Mouse (Mus musculus) embryo, embryonic 9.5 days (tissue): ENCODE measurements around the gene Tceal7.
"Not testable (repeated sequence)": the region's sequence is repeated elsewhere in the genome, so short reads cannot be mapped to it uniquely, and the experiment has no call there.

Experiments
- DNase-seq: peaks from one replicate; pipeline ENCODE4 v3.0.0-alpha.2; 2017; ENCODE audit errors: extremely low spot score

Gene Tceal7

GRCm38 (mm10) chrX:136214729-136215677 lies at the start of gene Tceal7, which contains the start of gene Bex1:
Gene Tceal7, plus strand, starts transcription at chrX:136214779.
Gene Bex1, minus strand, starts transcription at chrX:136215513.
- DNase-seq = not testable (repeated sequence)

DNA sequence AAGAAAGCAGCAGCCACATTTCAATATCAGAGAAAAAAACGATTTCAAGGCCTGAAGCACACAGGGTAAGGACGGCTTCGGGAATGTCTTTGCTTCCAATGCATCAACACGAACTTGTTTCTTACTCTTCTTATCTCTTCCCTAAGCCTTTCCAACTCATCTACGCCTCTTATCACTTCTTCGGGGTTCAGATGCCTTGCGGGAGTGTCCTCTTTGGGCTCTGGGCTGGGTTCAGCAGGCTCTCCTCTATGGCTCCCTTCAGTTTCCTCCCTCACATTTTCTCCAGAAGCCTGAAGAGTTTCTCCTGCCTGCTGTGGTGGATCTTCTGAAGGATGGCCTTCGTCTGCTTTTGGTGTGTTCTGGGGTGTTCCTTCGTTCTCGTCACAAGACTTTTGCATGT lies 44.0 kb upstream of the Tceal7 start:
- DNase-seq = no peak

GRCm38 (mm10) chrX:136171189-136172117 lies 43.1 kb upstream of the Tceal7 start:
- peak; percentile 70 for DNase-seq

GRCm38 (mm10) chrX:136172118-136172551 lies 42.4 kb upstream of the Tceal7 start, which contains the start of gene Tceal8:
Gene Tceal8, minus strand, starts transcription at chrX:136172342.
- peak; percentile 79 for DNase-seq

GRCm38 (mm10) chrX:136172786-136173185 lies 41.8 kb upstream of the Tceal7 start:
- DNase-seq = peak; percentile 35

DNA sequence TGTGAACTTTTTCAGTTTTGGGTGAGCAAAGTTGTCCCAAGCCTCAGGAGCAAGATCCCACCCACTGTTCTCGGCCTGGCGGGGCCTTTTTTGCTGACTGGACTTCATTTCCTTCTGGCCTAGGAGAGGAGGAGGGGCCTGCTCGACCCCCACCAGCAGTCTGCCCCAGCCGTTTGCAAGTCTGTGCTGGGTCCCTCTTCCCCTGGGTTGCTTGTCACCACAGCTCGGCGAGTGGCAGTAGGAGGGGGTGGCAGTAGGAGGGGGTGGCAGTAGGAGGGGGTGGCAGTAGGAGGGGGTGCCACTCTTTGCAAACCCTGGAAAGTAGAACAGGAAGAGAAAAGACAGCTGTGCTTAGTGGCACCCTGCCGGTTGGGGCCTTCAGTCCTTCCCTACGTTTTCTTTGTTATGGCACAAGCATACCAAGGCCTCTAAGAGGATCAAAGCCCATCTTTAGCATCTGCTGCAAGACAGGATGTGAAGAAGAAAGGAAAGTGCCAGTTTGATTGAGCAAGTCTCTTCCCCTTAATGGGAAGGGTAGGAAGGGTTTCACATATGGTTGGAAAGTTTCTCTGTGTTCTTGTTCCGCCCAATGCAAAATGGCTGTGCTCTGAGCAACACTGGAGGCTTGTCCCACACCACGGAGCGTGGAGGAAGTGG lies 33.6 kb upstream of the Tceal7 start:
- DNase-seq = peak; percentile 35

DNA sequence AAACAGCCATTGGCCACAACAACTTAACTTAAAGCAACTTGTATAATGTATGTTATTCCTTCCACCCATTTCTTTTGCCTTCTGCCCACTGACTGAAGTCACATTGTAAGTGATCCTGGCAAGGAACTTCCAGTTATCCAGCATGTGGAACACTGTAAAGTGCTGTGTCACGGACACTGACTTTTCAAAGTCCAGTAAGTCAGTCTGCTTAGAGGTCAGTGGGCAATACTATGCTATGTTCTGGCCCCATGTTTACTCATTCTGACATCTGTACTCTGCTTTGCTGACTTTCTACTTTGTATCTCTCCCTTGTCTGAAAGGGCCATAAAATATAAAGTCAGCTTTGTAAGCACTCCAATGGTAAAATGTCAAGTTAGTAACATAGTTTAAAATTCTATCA lies 31.5 kb upstream of the Tceal7 start:
- no peak for DNase-seq

GRCm38 (mm10) chrX:136195193-136195944 lies 19.2 kb upstream of the Tceal7 start:
- no peak for DNase-seq

GRCm38 (mm10) chrX:136196873-136197272 lies 17.7 kb upstream of the Tceal7 start:
- DNase-seq = peak; percentile 15

- DNase-seq = no peak
Measured at GRCm38 (mm10) chrX:136203257-136203656, 11.3 kb upstream of the Tceal7 start.

- peak; percentile 43 for DNase-seq
Measured at GRCm38 (mm10) chrX:136203664-136204066, 10.9 kb upstream of the Tceal7 start, which contains the start of gene Tceal5. Gene Tceal5, minus strand, starts transcription at chrX:136203876.

DNA sequence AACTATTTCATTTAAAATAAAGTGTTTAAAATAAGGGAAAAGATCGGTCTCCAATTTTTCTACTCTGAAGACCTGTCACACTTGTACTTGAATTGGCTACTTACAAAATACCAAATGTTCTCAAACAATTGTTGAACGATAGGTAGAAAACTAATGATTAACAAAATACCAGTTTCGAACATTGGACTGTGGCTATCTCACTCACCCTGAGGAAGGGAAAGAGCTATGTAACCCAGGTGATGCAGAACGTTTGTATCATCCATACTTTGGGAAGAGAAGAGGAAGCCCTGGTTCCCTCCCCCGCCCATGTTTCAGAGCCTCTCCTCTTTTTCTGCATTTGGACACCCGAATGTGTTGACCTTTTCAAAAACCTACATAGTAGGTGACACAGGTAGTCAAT lies 10.2 kb upstream of the Tceal7 start:
- DNase-seq = no peak

DNA sequence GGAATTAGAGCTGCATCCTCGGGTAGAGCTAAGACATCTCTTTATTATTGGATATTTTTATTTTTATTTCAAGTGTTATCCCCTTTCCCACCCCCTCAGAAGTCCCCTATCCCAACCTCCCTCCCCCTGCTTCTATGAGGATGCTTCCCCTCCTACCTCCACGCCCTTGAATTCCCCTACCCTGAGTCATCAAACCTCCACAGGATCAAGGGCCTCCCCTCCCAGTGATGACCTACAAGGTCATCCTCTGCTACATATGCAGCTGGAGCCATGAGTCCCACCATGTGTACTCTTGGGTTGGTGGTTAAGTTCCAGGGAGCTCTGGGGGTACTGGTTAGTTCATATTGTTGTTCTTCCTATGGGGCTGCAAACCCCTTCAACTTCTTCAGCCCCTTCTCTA lies 1.2 kb upstream of the Tceal7 start:
- no peak for DNase-seq

- DNase-seq = no peak
Measured at GRCm38 (mm10) chrX:136216303-136216702, 1.7 kb downstream of the Tceal7 start.

DNA sequence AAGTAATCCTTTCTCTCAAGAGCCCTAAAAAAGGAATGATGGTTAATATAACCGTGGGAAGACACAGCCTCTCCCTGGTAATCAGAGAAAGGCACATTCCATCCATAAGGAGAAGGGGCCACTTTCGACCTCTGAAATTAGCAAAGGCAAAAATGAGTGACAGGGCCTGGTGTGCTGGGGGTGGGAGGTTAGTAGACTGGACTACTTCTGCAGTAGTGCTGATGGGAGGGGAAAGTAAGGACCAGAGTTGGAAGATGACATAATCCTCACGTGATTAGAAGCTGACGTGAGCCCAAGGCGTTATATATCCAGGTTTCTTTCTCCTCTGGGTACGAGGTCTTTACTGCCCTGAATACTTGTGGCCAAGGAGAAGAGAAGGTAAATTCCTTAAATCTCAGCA lies 9.1 kb downstream of the Tceal7 start:
- DNase-seq = no peak

DNA sequence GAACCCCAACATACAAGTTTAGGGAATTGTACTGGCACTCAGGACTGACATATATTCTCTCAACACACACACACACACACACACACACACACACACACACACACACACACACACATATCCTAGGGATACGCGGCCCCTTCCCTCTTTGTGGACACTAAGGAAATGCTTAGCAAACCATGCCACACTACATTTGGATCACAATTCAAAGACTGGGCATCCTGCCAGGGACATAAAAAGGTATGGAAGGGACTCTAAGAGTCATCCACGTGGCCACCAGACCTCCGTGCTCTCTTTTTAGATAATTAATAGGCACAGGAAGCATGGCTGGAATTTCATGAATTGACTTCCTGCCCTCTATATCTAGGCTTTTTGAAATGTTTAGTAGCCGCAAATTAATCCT lies 13.2 kb downstream of the Tceal7 start:
- DNase-seq = no peak

- DNase-seq = no peak
Measured at GRCm38 (mm10) chrX:136238118-136238517, 23.5 kb downstream of the Tceal7 start.

GRCm38 (mm10) chrX:136243181-136243580 lies 28.6 kb downstream of the Tceal7 start:
- DNase-seq = no peak

GRCm38 (mm10) chrX:136244574-136245229 lies 30.1 kb downstream of the Tceal7 start, which contains the start of gene Tceal9:
Gene Tceal9, plus strand, starts transcription at chrX:136245079.
- peak; percentile 79 for DNase-seq

- peak; percentile 54 for DNase-seq
Measured at GRCm38 (mm10) chrX:136245521-136246071, 31.0 kb downstream of the Tceal7 start.
